In the genomic region with DNA sequence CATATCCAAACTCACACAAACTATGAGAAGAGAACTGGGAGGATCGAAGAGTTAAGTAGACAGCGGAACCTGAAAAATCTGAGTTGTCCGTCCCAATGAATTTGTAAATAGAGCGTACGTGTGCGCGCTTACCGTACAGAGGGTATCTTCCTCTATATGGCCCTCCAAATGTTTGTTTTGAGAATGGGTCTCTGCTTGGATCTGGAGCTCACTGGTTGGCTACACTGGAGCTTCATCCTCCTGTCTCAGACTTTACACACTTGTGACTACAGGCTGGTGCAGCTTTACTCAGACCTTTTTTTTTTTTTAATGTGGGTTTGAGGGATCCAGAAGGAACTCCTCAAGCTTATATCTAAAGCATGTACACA, we compare ENCODE assay signal across 8 mouse cellular contexts. TPM values are rescaled to one million over a fixed set of nuclear protein-coding genes. Genes with fewer than 3 reads are reported as not detected.
DNase-seq lines count a peak whose midpoint lies in the region; ATAC-seq lines count a peak whose summit lies in the region.

No protein-coding gene starts in this region.

- H3K9ac ChIP-seq in heart, embryonic 11.5 days (ENCODE audit: low read depth, low read length), result peak overlapping the region; percentile 86
- peak overlapping the region; percentile 81 for H3K9ac ChIP-seq in forebrain, embryonic 14.5 days (ENCODE audit: low read length)
- H3K9ac ChIP-seq in liver, embryonic 15.5 days, result peak overlapping the region; percentile 86

- no peak for DNase-seq in heart, adult 18-20 months
- DNase-seq in forebrain, embryonic 14.5 days (ENCODE audit: low spot score), result no peak
- no peak for DNase-seq in MN1 (ENCODE audit: low spot score)
- no peak for DNase-seq in Muller cell, postnatal 12 days (ENCODE audit: inconsistent ontology term)
- DNase-seq in kidney, adult 18-20 months, result no peak

- peaks cover 7% of the 10 kb centered on the region for H3K4me1 ChIP-seq in heart, embryonic 11.5 days (ENCODE audit: control insufficient read depth, insufficient read depth, low read length)
- peaks cover 10% of the 10 kb centered on the region for H3K4me1 ChIP-seq in forebrain, embryonic 14.5 days (ENCODE audit: control insufficient read depth, insufficient read depth, low read length)
- H3K4me1 ChIP-seq in liver, embryonic 15.5 days (replicated peaks), result peaks cover 14% of the 10 kb centered on the region

- H3K27ac ChIP-seq in heart, embryonic 11.5 days (ENCODE audit: low read depth, low read length), result peak overlapping the region; percentile 13; the same call in 1 of the 2 replicates
- H3K27ac ChIP-seq in forebrain, embryonic 14.5 days (ENCODE audit: low read depth, low read length), result peak overlapping the region; percentile 49
- H3K27ac ChIP-seq in liver, embryonic 15.5 days (replicated peaks), result peak overlapping the region; percentile 76

- 6% methylated on average over 8 of the region's 8 CpGs for WGBS in heart, embryonic 11.5 days (ENCODE audit: insufficient replicate concordance)
- 6% methylated on average over 8 of the region's 8 CpGs for whole genome bisulfite sequencing in forebrain, embryonic 14.5 days
- 4% methylated on average over 8 of the region's 8 CpGs for WGBS in liver, embryonic 15.5 days (ENCODE audit: insufficient replicate concordance)

- H3K4me3 ChIP-seq in heart, embryonic 11.5 days (ENCODE audit: low read depth, low read length), result peak overlapping the region; percentile 90
- peak overlapping the region; percentile 82 for H3K4me3 ChIP-seq in forebrain, embryonic 14.5 days (ENCODE audit: low read depth, low read length)
- H3K4me3 ChIP-seq in liver, embryonic 15.5 days (replicated peaks), result peak overlapping the region; percentile 92

- no peak for ATAC-seq in heart, embryonic 11.5 days (replicated peaks; ENCODE audit: insufficient number of reproducible peaks, low FRiP score, low TSS enrichment)
- ATAC-seq in CD4-positive, CD25-positive, alpha-beta regulatory T cell, adult 4 months, result peak; percentile 19
- ATAC-seq in forebrain, embryonic 14.5 days, result no peak; the same call in 1 of the 2 replicates
- no peak for ATAC-seq in liver, embryonic 15.5 days (ENCODE audit: insufficient read depth)

- no peaks in the 10 kb centered on the region for H3K27me3 ChIP-seq in heart, embryonic 11.5 days (ENCODE audit: control insufficient read depth, insufficient read depth, low read length)
- no peaks in the 10 kb centered on the region for H3K27me3 ChIP-seq in forebrain, embryonic 14.5 days (replicated peaks; ENCODE audit: control insufficient read depth, insufficient read depth, low read length)
- peaks cover 6% of the 10 kb centered on the region; the same call in 1 of the 2 replicates for H3K27me3 ChIP-seq in liver, embryonic 15.5 days

- no peaks in the 10 kb centered on the region for H3K9me3 ChIP-seq in heart, embryonic 11.5 days (replicated peaks; ENCODE audit: control insufficient read depth, low read length)
- no peaks in the 10 kb centered on the region for H3K9me3 ChIP-seq in forebrain, embryonic 14.5 days (replicated peaks; ENCODE audit: control insufficient read depth, low read length)
- H3K9me3 ChIP-seq in liver, embryonic 15.5 days (replicated peaks), result no peaks in the 10 kb centered on the region

- H3K36me3 ChIP-seq in heart, embryonic 11.5 days (ENCODE audit: control insufficient read depth, insufficient read depth, low read length), result peaks cover 2% of the 10 kb centered on the region; the same call in 1 of the 2 replicates
- no peaks in the 10 kb centered on the region for H3K36me3 ChIP-seq in forebrain, embryonic 14.5 days (ENCODE audit: control insufficient read depth, insufficient read depth, low read length)
- 0 out of 2 replicates have a peak, but pooled peaks cover 6% of the 10 kb centered on the region for H3K36me3 ChIP-seq in liver, embryonic 15.5 days (replicated peaks)

- peak overlapping the region; percentile 57 for H3K4me2 ChIP-seq in heart, embryonic 11.5 days
- H3K4me2 ChIP-seq in forebrain, embryonic 14.5 days (ENCODE audit: low read length), result peak overlapping the region; percentile 73
- peak overlapping the region; percentile 86 for H3K4me2 ChIP-seq in liver, embryonic 15.5 days

RNA-seq across cellular contexts. Expression of a gene that starts 0.5 kb away (rescaled TPM):
- 26.3 and 32.8 TPM in 2 replicates for polyA plus RNA-seq in heart, embryonic 11.5 days (2014; fragmentation: Nextera tagmentation; extraction: Ambion mirVana)
- 10 to 100 TPM; 51.5 to 56.0 TPM for total RNA-seq in heart, adult 18-20 months (2021)
- polyA plus RNA-seq in CD4-positive, CD25-positive, alpha-beta regulatory T cell, adult 4 months (2017; shearing (Covaris generic)), result 10 to 100 TPM; 42.8 to 44.7 TPM
- 33.0 and 35.7 TPM in 2 replicates for polyA plus RNA-seq in forebrain, embryonic 14.5 days (2014; fragmentation: Nextera tagmentation; extraction: Ambion mirVana)
- polyA plus RNA-seq in liver, embryonic 15.5 days (2015; fragmentation: Nextera tagmentation; extraction: Ambion mirVana), result 15.0 and 15.8 TPM in 2 replicates

RNA-seq across cellular contexts. Expression of a gene that starts 26.9 kb away (rescaled TPM):
- polyA plus RNA-seq in heart, embryonic 11.5 days (2014; fragmentation: Nextera tagmentation; extraction: Ambion mirVana), result 15.8 and 17.3 TPM in 2 replicates
- total RNA-seq in heart, adult 18-20 months (2021), result 1 to 10 TPM; 1.1 to 1.2 TPM
- polyA plus RNA-seq in CD4-positive, CD25-positive, alpha-beta regulatory T cell, adult 4 months (2017; shearing (Covaris generic)), result not detected
- polyA plus RNA-seq in forebrain, embryonic 14.5 days (2014; fragmentation: Nextera tagmentation; extraction: Ambion mirVana), result 17.2 and 17.6 TPM in 2 replicates
- polyA plus RNA-seq in liver, embryonic 15.5 days (2015; fragmentation: Nextera tagmentation; extraction: Ambion mirVana), result 0.59 and 0.71 TPM in 2 replicates

Comparison
In these comparisons a context has a peak if more than half of its experiments do, and no peak if none do; other contexts are left out.
1. H3K27ac ChIP-seq: peak in every context shown above with its lines; median percentile 76 in liver, embryonic 15.5 days; 49 in forebrain, embryonic 14.5 days; 13 in heart, embryonic 11.5 days.